Mouse (Mus musculus): ENCODE measurements around the gene Snrnp40. TPM values are rescaled to one million over a fixed set of nuclear protein-coding genes. Genes with fewer than 3 reads are reported as not detected.

Gene Snrnp40
- polyA plus RNA-seq, 1 experiment from 2014 or later = 146 TPM

GRCm38 (mm10) chr4:130389927-130390326 is 30.0 kb downstream of the Snrnp40 start:
- Histone ChIP-seq H3K4me2 (replicated peaks; ENCODE audit: low read depth, low read length) (no peak overlapping the region), H3K4me3 (ENCODE audit: low read depth, low read length) (no peak overlapping the region), H3K4me1 (ENCODE audit: control insufficient read depth, insufficient read depth, low read length) (no peaks in the 10 kb centered on the region), H3K9ac (replicated peaks; ENCODE audit: low read depth, low read length) (no peak overlapping the region), H3K9me3 (ENCODE audit: control insufficient read depth, low read depth, low read length) (no peaks in the 10 kb centered on the region), H3K27me3 (ENCODE audit: control insufficient read depth, insufficient read depth, low read length) (no peaks in the 10 kb centered on the region), H3K36me3 (ENCODE audit: control insufficient read depth, insufficient read depth, low read length) (peaks cover 50% of the 10 kb centered on the region), H3K27ac (ENCODE audit: low read length) (no peak overlapping the region)
- no peak for ATAC-seq (ENCODE audit: insufficient number of reproducible peaks, insufficient read depth, low FRiP score, low read depth)
- 84% methylated on average over 7 of the region's 7 CpGs for WGBS

- no peak overlapping the region for H3K4me2 ChIP-seq (replicated peaks; ENCODE audit: low read depth, low read length)
- WGBS = 72% methylated on average over 3 of the region's 3 CpGs
- ATAC-seq (ENCODE audit: insufficient number of reproducible peaks, insufficient read depth, low FRiP score, low read depth) = no peak
These were observed 31.3 kb downstream of the Snrnp40 start for GRCm38 (mm10) chr4:130391265-130391664.

More at GRCm38 (mm10) chr4:130391265-130391664, 31.3 kb downstream of the Snrnp40 start:
- Histone ChIP-seq H3K36me3 (ENCODE audit: control insufficient read depth, insufficient read depth, low read length) (peaks cover 40% of the 10 kb centered on the region), H3K9ac (replicated peaks; ENCODE audit: low read depth, low read length) (no peak overlapping the region), H3K9me3 (ENCODE audit: control insufficient read depth, low read depth, low read length) (no peaks in the 10 kb centered on the region), H3K27ac (ENCODE audit: low read length) (no peak overlapping the region), H3K4me3 (ENCODE audit: low read depth, low read length) (no peak overlapping the region), H3K27me3 (ENCODE audit: control insufficient read depth, insufficient read depth, low read length) (no peaks in the 10 kb centered on the region), H3K4me1 (ENCODE audit: control insufficient read depth, insufficient read depth, low read length) (no peaks in the 10 kb centered on the region)

Other genes starting within 250 kb of the Snrnp40 start
- gene Hcrtr1, start 220.8 kb upstream of the Snrnp40 start, polyA plus RNA-seq (2014; fragmentation: Nextera tagmentation; extraction: Ambion mirVana) = 0.26 and 0.41 TPM in 2 replicates
- 22.1 and 29.2 TPM in 2 replicates for gene Tinagl1, start 185.0 kb upstream of the Snrnp40 start, polyA plus RNA-seq (2014; fragmentation: Nextera tagmentation; extraction: Ambion mirVana)
- gene Gm853, start 137.7 kb upstream of the Snrnp40 start, polyA plus RNA-seq (2014; fragmentation: Nextera tagmentation; extraction: Ambion mirVana) = not detected in 2 replicates
- gene Serinc2, start 80.9 kb upstream of the Snrnp40 start, polyA plus RNA-seq (2014; fragmentation: Nextera tagmentation; extraction: Ambion mirVana) = 39.9 and 40.7 TPM in 2 replicates
- 5.1 and 5.6 TPM in 2 replicates for gene Fabp3, start 51.5 kb upstream of the Snrnp40 start, polyA plus RNA-seq (2014; fragmentation: Nextera tagmentation; extraction: Ambion mirVana)
- gene Gm10570, start 51.5 kb upstream of the Snrnp40 start, polyA plus RNA-seq (2014; fragmentation: Nextera tagmentation; extraction: Ambion mirVana) = not detected in 2 replicates
- gene Zcchc17, start 189 bp upstream of the Snrnp40 start, polyA plus RNA-seq (2014; fragmentation: Nextera tagmentation; extraction: Ambion mirVana) = 67.2 and 71.2 TPM in 2 replicates
- gene Nkain1, start 214.0 kb downstream of the Snrnp40 start, polyA plus RNA-seq (2014; fragmentation: Nextera tagmentation; extraction: Ambion mirVana) = 1.8 and 2.6 TPM in 2 replicates

Measured in stomach, embryonic 14.5 days (tissue).